Mouse (Mus musculus) adrenal gland, postnatal 14 days (tissue): ENCODE results near the gene Abraxas2. TPM values are rescaled to one million over a fixed set of nuclear protein-coding genes. Genes with fewer than 3 reads are reported as not detected.
A peak's percentile ranks its signal among the peaks of the same experiment; 100 is the strongest.

ENCODE experiments used
- DNase-seq: peaks from one replicate; pipeline ENCODE4 v3.0.0; 2021; ENCODE audit warnings: mixed read lengths
- long read RNA-seq, 2 experiments: library from polyadenylated mRNA; stranded (forward); transcript quantifications; one replicate each; pipeline ENCODE4 v2.0.0; 2021
- total RNA-seq: library from RNA; stranded (reverse); gene quantifications from 2 replicates; pipeline ENCODE4 v1.2.3, GENCODE M21; 2021

Abraxas2 gene
- total RNA-seq, result 33.6 and 35.8 TPM in 2 replicates
- long read RNA-seq, experiment 1, transcript Abraxas2-201 (9 exons, 2,892 nt), result major isoform, 38 of 48 reads
- long read RNA-seq, experiment 1, transcript Abraxas2-208 (1 exons, 1,778 nt), result minor isoform, 5 of 48 reads
- long read RNA-seq, experiment 1, partial matches to known transcripts, result 0 of 48 reads
- long read RNA-seq, experiment 1, other reads (novel, unspliced or antisense), result 4 of 48 reads
- long read RNA-seq, experiment 2, transcript Abraxas2-201 (9 exons, 2,892 nt), result major isoform, 21 of 25 reads
- long read RNA-seq, experiment 2, partial matches to known transcripts, result 1 of 25 reads
- long read RNA-seq, experiment 2, other reads (novel, unspliced or antisense), result 3 of 25 reads

- DNase-seq, result peak; percentile 96
Measured at GRCm38 (mm10) chr7:132859042-132859958, at the start of gene Abraxas2. Gene Abraxas2, plus strand, starts transcription at chr7:132859225.

GRCm38 (mm10) chr7:132809721-132810120 lies 49.3 kb upstream of the Abraxas2 start:
- DNase-seq, result no peak

- DNase-seq, result peak; percentile 73
Measured at GRCm38 (mm10) chr7:132810368-132810767, 48.7 kb upstream of the Abraxas2 start.

- peak; percentile 96 for DNase-seq
Measured at GRCm38 (mm10) chr7:132810879-132811278, 48.1 kb upstream of the Abraxas2 start.

- DNase-seq, result peak; percentile 57
Measured at GRCm38 (mm10) chr7:132811716-132812618, 47.1 kb upstream of the Abraxas2 start.

- peak; percentile 82 for DNase-seq
Measured at GRCm38 (mm10) chr7:132812619-132813415, 46.2 kb upstream of the Abraxas2 start.

- DNase-seq, result peak; percentile 90
Measured at GRCm38 (mm10) chr7:132813416-132814088, 45.5 kb upstream of the Abraxas2 start, which contains the start of gene Fam53b. Gene Fam53b, minus strand, starts transcription at chr7:132813886.

GRCm38 (mm10) chr7:132814089-132814450 lies 45.0 kb upstream of the Abraxas2 start:
- peak; percentile 13 for DNase-seq

GRCm38 (mm10) chr7:132815081-132815480 lies 43.9 kb upstream of the Abraxas2 start:
- DNase-seq, result no peak

GRCm38 (mm10) chr7:132816528-132816927 lies 42.5 kb upstream of the Abraxas2 start:
- no peak for DNase-seq

- DNase-seq, result no peak
Measured at GRCm38 (mm10) chr7:132817056-132817455, 42.0 kb upstream of the Abraxas2 start.

- no peak for DNase-seq
Measured at GRCm38 (mm10) chr7:132820692-132821091, 38.3 kb upstream of the Abraxas2 start.

GRCm38 (mm10) chr7:132823832-132824231 lies 35.2 kb upstream of the Abraxas2 start:
- DNase-seq, result no peak

GRCm38 (mm10) chr7:132824346-132825022 lies 34.5 kb upstream of the Abraxas2 start:
- no peak for DNase-seq

GRCm38 (mm10) chr7:132830955-132831354 lies 28.1 kb upstream of the Abraxas2 start:
- no peak for DNase-seq

GRCm38 (mm10) chr7:132841287-132841686 lies 17.7 kb upstream of the Abraxas2 start:
- no peak for DNase-seq

GRCm38 (mm10) chr7:132842455-132842854 lies 16.6 kb upstream of the Abraxas2 start:
- DNase-seq, result no peak

- no peak for DNase-seq
Measured at GRCm38 (mm10) chr7:132843152-132843551, 15.9 kb upstream of the Abraxas2 start.

- peak; percentile 91 for DNase-seq
Measured at GRCm38 (mm10) chr7:132852173-132852844, 6.7 kb upstream of the Abraxas2 start, which contains the start of gene Eef1akmt2. Gene Eef1akmt2, minus strand, starts transcription at chr7:132852673.
